Comparison of ENCODE assay signal across 41 mouse cellular contexts in genomic region chr9:44410647-44411336, GRCm38 (mm10). TPM values are rescaled to one million over a fixed set of nuclear protein-coding genes. Genes with fewer than 3 reads are reported as not detected.
A peak's percentile ranks its signal among the peaks of the same experiment; 100 is the strongest.
DNase-seq lines count a peak whose midpoint lies in the region; ATAC-seq and TF ChIP-seq lines count a peak whose summit lies in the region.
"Had no signal": no experiment of that assay in that cellular context is flagged by ENCODE, and none has a peak within 500 bp of the region (broad histone marks: within the 10 kb centered on the region; RNA-seq: fewer than 3 reads in every experiment).

No protein-coding gene starts in this region.

- peaks cover 21% of the 10 kb centered on the region for H3K36me3 ChIP-seq in midbrain, embryonic 11.5 days (ENCODE audit: control insufficient read depth, insufficient read depth, low read length)
- peaks cover 32% of the 10 kb centered on the region for H3K36me3 ChIP-seq in midbrain, postnatal 0 days (ENCODE audit: insufficient read depth, low read length)
- H3K36me3 ChIP-seq in G1E (replicated peaks) = peaks cover 71% of the 10 kb centered on the region
- peaks cover 44% of the 10 kb centered on the region for H3K36me3 ChIP-seq in myocyte (ENCODE audit: control insufficient read depth, insufficient read depth)

- peak; percentile 10 for DNase-seq in kidney, adult 9 months
- no peak for DNase-seq in kidney, postnatal 14 days
- peak; percentile 85 for DNase-seq in midbrain, embryonic 11.5 days (ENCODE audit: low spot score, missing footprints)
- no peak for DNase-seq in midbrain, postnatal 0 days (ENCODE audit: low spot score)
- DNase-seq in G1E (ENCODE audit: low spot score) = no peak
- DNase-seq in ovary, postnatal 10 days (ENCODE audit: low spot score) = no peak
- no peak for DNase-seq in adrenal gland, postnatal 10 days
- DNase-seq: adrenal gland, postnatal 14 days; cerebellum, adult 2 months; embryo, embryonic 11 days; gastrocnemius, postnatal 25 days; heart, adult 11 months; heart, postnatal 36 days; kidney, adult 8-10 months; kidney, postnatal 10 days; lung, postnatal 36 days; retina, postnatal 1 day; right cerebral cortex, postnatal 14 days; thymus, postnatal 4 days had no signal

- no peak overlapping the region for H3K4me3 ChIP-seq in midbrain, embryonic 11.5 days (ENCODE audit: low read depth, low read length)
- H3K4me3 ChIP-seq in midbrain, postnatal 0 days (ENCODE audit: low read depth, low read length) = no peak overlapping the region
- H3K4me3 ChIP-seq in G1E (ENCODE audit: low read depth, low read length) (peak overlapping the region; percentile 1; the same call in 1 of the 2 replicates), myocyte (no peak overlapping the region)
- H3K4me3 ChIP-seq: embryonic facial prominence, embryonic 12.5 days; forebrain, embryonic 15.5 days; hindbrain, embryonic 13.5 days; megakaryocyte, embryonic 14.5 days; midbrain, embryonic 15.5 days; neural tube, embryonic 13.5 days had no signal

- H3K9ac ChIP-seq in midbrain, embryonic 11.5 days (ENCODE audit: low read length) = no peak overlapping the region
- no peak overlapping the region for H3K9ac ChIP-seq in midbrain, postnatal 0 days (replicated peaks; ENCODE audit: low read length, poor library complexity, severe bottlenecking)
- H3K9ac ChIP-seq: embryonic facial prominence, embryonic 12.5 days; forebrain, embryonic 15.5 days; hindbrain, embryonic 13.5 days; midbrain, embryonic 15.5 days; neural tube, embryonic 13.5 days had no signal

- no peak overlapping the region for H3ac ChIP-seq in myocyte (ENCODE audit: control insufficient read depth, insufficient read length)

- no peaks in the 10 kb centered on the region for H3K27me3 ChIP-seq in midbrain, embryonic 11.5 days (ENCODE audit: control insufficient read depth, insufficient read depth, low read length)
- H3K27me3 ChIP-seq in midbrain, postnatal 0 days (ENCODE audit: insufficient read depth, low read length) = no peaks in the 10 kb centered on the region
- no peaks in the 10 kb centered on the region for H3K27me3 ChIP-seq in G1E (ENCODE audit: insufficient read depth, low read length)
- H3K27me3 ChIP-seq in myocyte (ENCODE audit: control insufficient read depth, insufficient read depth, insufficient read length) = no peaks in the 10 kb centered on the region
- H3K27me3 ChIP-seq: embryonic facial prominence, embryonic 12.5 days; forebrain, embryonic 15.5 days; hindbrain, embryonic 13.5 days; megakaryocyte, embryonic 14.5 days; midbrain, embryonic 15.5 days; neural tube, embryonic 13.5 days had no signal

- H3K4me1 ChIP-seq in midbrain, embryonic 11.5 days (ENCODE audit: control insufficient read depth, insufficient read depth, low read length) = peaks cover 5% of the 10 kb centered on the region; the same call in 1 of the 2 replicates
- no peaks in the 10 kb centered on the region for H3K4me1 ChIP-seq in midbrain, postnatal 0 days (ENCODE audit: insufficient read depth, low read length)
- H3K4me1 ChIP-seq in G1E (ENCODE audit: insufficient read depth, low read depth, low read length) = peaks cover 52% of the 10 kb centered on the region

- H3K79me2 ChIP-seq in myocyte (ENCODE audit: control insufficient read depth, insufficient read depth) = peaks cover 37% of the 10 kb centered on the region

- no peak overlapping the region for H3K4me2 ChIP-seq in midbrain, embryonic 11.5 days
- H3K4me2 ChIP-seq in midbrain, postnatal 0 days (ENCODE audit: low read depth, low read length, poor library complexity, severe bottlenecking) = no peak overlapping the region
- no peak overlapping the region for H3K4me2 ChIP-seq in myocyte (ENCODE audit: low read depth)
- H3K4me2 ChIP-seq: embryonic facial prominence, embryonic 12.5 days; forebrain, embryonic 15.5 days; heart, embryonic 11.5 days; hindbrain, embryonic 13.5 days; midbrain, embryonic 15.5 days; neural tube, embryonic 13.5 days had no signal

- H3K9me3 ChIP-seq in midbrain, embryonic 11.5 days (ENCODE audit: control insufficient read depth, low read length) = no peaks in the 10 kb centered on the region
- H3K9me3 ChIP-seq in midbrain, postnatal 0 days (ENCODE audit: low read length) = no peaks in the 10 kb centered on the region
- H3K9me3 ChIP-seq in G1E (replicated peaks) = no peaks in the 10 kb centered on the region
- H3K9me3 ChIP-seq: embryonic facial prominence, embryonic 12.5 days; forebrain, embryonic 15.5 days; hindbrain, embryonic 13.5 days; megakaryocyte, embryonic 14.5 days; midbrain, embryonic 15.5 days; neural tube, embryonic 13.5 days had no signal

- no peak for ATAC-seq in midbrain, embryonic 11.5 days (ENCODE audit: low FRiP score)
- no peak for ATAC-seq in midbrain, postnatal 0 days (ENCODE audit: low FRiP score)
- no peak for ATAC-seq in G1E (ENCODE audit: extremely low read depth, insufficient number of reproducible peaks, low FRiP score, poor library complexity, severe bottlenecking)
- ATAC-seq: CD4-positive, CD25-positive, alpha-beta regulatory T cell, adult 4 months; forebrain, embryonic 15.5 days; intestine, embryonic 16.5 days; midbrain, embryonic 15.5 days had no signal

- 91% methylated on average over 2 of the region's 2 CpGs for WGBS in midbrain, embryonic 11.5 days
- WGBS in midbrain, postnatal 0 days = 86% methylated on average over 2 of the region's 2 CpGs

- TF ChIP-seq POLR2A in myocyte (IDR thresholded peaks at IDR 0.05; ENCODE audit: insufficient read length, low read depth) = no peak

- TF ChIP-seq CTCF in midbrain, postnatal 0 days (IDR thresholded peaks at IDR 0.05) = no peak
- TF ChIP-seq CTCF in G1E (IDR thresholded peaks at IDR 0.05; ENCODE audit: low read depth, low read length) = no peak

- no peak overlapping the region for H3K27ac ChIP-seq in midbrain, embryonic 11.5 days (ENCODE audit: low read depth, low read length)
- H3K27ac ChIP-seq in midbrain, postnatal 0 days (ENCODE audit: low read depth, low read length) = no peak overlapping the region
- H3K27ac ChIP-seq: embryonic facial prominence, embryonic 12.5 days; forebrain, embryonic 15.5 days; hindbrain, embryonic 13.5 days; midbrain, embryonic 15.5 days; neural tube, embryonic 13.5 days had no signal

TF ChIP-seq in myocyte, 11 proteins besides CTCF, POLR2A, EP300 and RAD21:
- TF ChIP-seq REST (IDR thresholded peaks at IDR 0.05; ENCODE audit: insufficient read depth, insufficient read length) = no peak
- TF ChIP-seq POLR2AphosphoS2 (IDR thresholded peaks at IDR 0.05; ENCODE audit: insufficient read length, low read depth) = peak; percentile 55
- TF ChIP-seq CEBPB (IDR thresholded peaks at IDR 0.05; ENCODE audit: insufficient read depth, poor library complexity, severe bottlenecking) = no peak

RNA-seq across cellular contexts. Expression of gene Trappc4, which starts 3.4 kb away (rescaled TPM):
- 225 and 239 TPM in 2 replicates for polyA plus RNA-seq in midbrain, embryonic 11.5 days (2014; fragmentation: Nextera tagmentation; extraction: Ambion mirVana)
- 149 and 166 TPM in 2 replicates for total RNA-seq in midbrain, postnatal 0 days (2014; rRNA removed)
- 326 and 327 TPM in 2 replicates for polyA plus RNA-seq in midbrain, postnatal 0 days (2015; fragmentation: Nextera tagmentation; extraction: Ambion mirVana)
- 31.8 and 52.9 TPM in 2 replicates for total RNA-seq in G1E (2014; fragmentation: Nextera tagmentation)
- total RNA-seq in G1E (2017) = 69.1 and 71.4 TPM in 2 replicates
- 6.3 and 9.6 TPM in 2 replicates for polyA plus RNA-seq in G1E (2012)
- 119 TPM for polyA plus RNA-seq in myocyte (2012; fragmentation: generic; extraction: Trizol)
- 10 to 100 TPM; 65.4 to 70.9 TPM for total RNA-seq in adrenal gland, postnatal 10 days (2021)

RNA-seq across cellular contexts. Expression of gene Rps25, which starts 3.9 kb away (rescaled TPM):
- 1,710 and 1,826 TPM in 2 replicates for polyA plus RNA-seq in midbrain, embryonic 11.5 days (2014; fragmentation: Nextera tagmentation; extraction: Ambion mirVana)
- 298 and 395 TPM in 2 replicates for total RNA-seq in midbrain, postnatal 0 days (2014; rRNA removed)
- 1,596 and 1,621 TPM in 2 replicates for polyA plus RNA-seq in midbrain, postnatal 0 days (2015; fragmentation: Nextera tagmentation; extraction: Ambion mirVana)
- 661 and 718 TPM in 2 replicates for total RNA-seq in G1E (2014; fragmentation: Nextera tagmentation)
- total RNA-seq in G1E (2017) = 2,498 and 2,521 TPM in 2 replicates
- 230 and 272 TPM in 2 replicates for polyA plus RNA-seq in G1E (2012)
- 1,955 TPM for polyA plus RNA-seq in myocyte (2012; fragmentation: generic; extraction: Trizol)
- total RNA-seq in adrenal gland, postnatal 10 days (2021) = 1,000 to 10,000 TPM; 1,303 to 1,311 TPM

RNA-seq across cellular contexts. Expression of gene Ccdc84, which starts 7.6 kb away (rescaled TPM):
- polyA plus RNA-seq in midbrain, embryonic 11.5 days (2014; fragmentation: Nextera tagmentation; extraction: Ambion mirVana) = 24.2 and 31.9 TPM in 2 replicates
- total RNA-seq in midbrain, postnatal 0 days (2014; rRNA removed) = 20.0 and 23.2 TPM in 2 replicates
- polyA plus RNA-seq in midbrain, postnatal 0 days (2015; fragmentation: Nextera tagmentation; extraction: Ambion mirVana) = 30.2 and 36.1 TPM in 2 replicates
- total RNA-seq in G1E (2014; fragmentation: Nextera tagmentation) (32.2 and 34.4 TPM in 2 replicates), G1E (2017) (23.7 and 25.1 TPM in 2 replicates)
- polyA plus RNA-seq in G1E (2012) (10.2 and 10.4 TPM in 2 replicates), myocyte (2012; fragmentation: generic; extraction: Trizol) (15.6 TPM)
- 10 to 100 TPM; 15.4 to 20.7 TPM for total RNA-seq in adrenal gland, postnatal 10 days (2021)

RNA-seq across cellular contexts. Expression of gene Slc37a4, which starts 14.1 kb away (rescaled TPM):
- 20.8 and 21.1 TPM in 2 replicates for polyA plus RNA-seq in midbrain, embryonic 11.5 days (2014; fragmentation: Nextera tagmentation; extraction: Ambion mirVana)
- 70.7 and 99.6 TPM in 2 replicates for total RNA-seq in midbrain, postnatal 0 days (2014; rRNA removed)
- polyA plus RNA-seq in midbrain, postnatal 0 days (2015; fragmentation: Nextera tagmentation; extraction: Ambion mirVana) = 35.9 and 42.2 TPM in 2 replicates
- total RNA-seq in G1E (2014; fragmentation: Nextera tagmentation) (10.0 and 16.0 TPM in 2 replicates), G1E (2017) (24.4 and 31.7 TPM in 2 replicates)
- polyA plus RNA-seq in G1E (2012) (10.4 and 11.8 TPM in 2 replicates), myocyte (2012; fragmentation: generic; extraction: Trizol) (20.8 TPM)
- total RNA-seq in adrenal gland, postnatal 10 days (2021) = 10 to 100 TPM; 30.6 to 44.8 TPM

RNA-seq across cellular contexts. Expression of gene Foxr1, which starts 30.1 kb away (rescaled TPM):
- polyA plus RNA-seq in midbrain, embryonic 11.5 days (2014; fragmentation: Nextera tagmentation; extraction: Ambion mirVana) = not detected in 2 replicates
- total RNA-seq in midbrain, postnatal 0 days (2014; rRNA removed) = not detected in 2 replicates
- not detected in 2 replicates for polyA plus RNA-seq in midbrain, postnatal 0 days (2015; fragmentation: Nextera tagmentation; extraction: Ambion mirVana)
- not detected in 2 replicates for total RNA-seq in G1E (2014; fragmentation: Nextera tagmentation)
- total RNA-seq in G1E (2017) = 0.11 TPM in 1 of 2 replicates, not detected in the other
- polyA plus RNA-seq in G1E (2012) = not detected in 2 replicates
- polyA plus RNA-seq in myocyte (2012; fragmentation: generic; extraction: Trizol) = not detected
- not detected for total RNA-seq in adrenal gland, postnatal 10 days (2021)
- total RNA-seq: adrenal gland, postnatal 14 days; gastrocnemius, adult 18-20 months; gastrocnemius, postnatal 25 days; heart, postnatal 36 days; layer of hippocampus, postnatal 10 days; left cerebral cortex, adult 18-20 months; left cerebral cortex, postnatal 25 days had no signal
- polyA plus RNA-seq: cerebellum, adult 2 months; embryonic facial prominence, embryonic 12.5 days; forebrain, embryonic 15.5 days; frontal cortex, adult 2 months; heart, embryonic 11.5 days; heart, embryonic 16.5 days; hindbrain, embryonic 13.5 days; intestine, embryonic 16.5 days; limb, embryonic 14.5 days; liver, embryonic 16.5 days; lung, embryonic 16.5 days; midbrain, embryonic 15.5 days; neural tube, embryonic 13.5 days; small intestine, adult 2 months; stomach, embryonic 14.5 days; thymus, postnatal 0 days had no signal

Comparison
In these comparisons a context has a peak if more than half of its experiments do, and no peak if none do; other contexts are left out.
1. DNase-seq: peak in kidney, adult 9 months (single experiment) and midbrain, embryonic 11.5 days (single experiment); none in kidney, postnatal 14 days (single experiment), midbrain, postnatal 0 days (single experiment), G1E (single experiment), ovary, postnatal 10 days (single experiment) and adrenal gland, postnatal 10 days (single experiment).
2. RNA of gene Trappc4, which starts 3.4 kb away (polyA plus RNA-seq): 326 to 327 TPM in midbrain, postnatal 0 days, 225 to 239 TPM in midbrain, embryonic 11.5 days and 119 TPM in myocyte (single experiment); 6.3 to 9.6 TPM in G1E; every median in the first group is over 10 times any median in the second.